Mouse (Mus musculus): ENCODE results near the gene Tlnrd1. TPM values are rescaled to one million over a fixed set of nuclear protein-coding genes. Genes with fewer than 3 reads are reported as not detected.

The Tlnrd1 gene
- total RNA-seq, 2 experiments from 2014 or later, result 16.8 to 18.1 TPM

GRCm38 (mm10) chr7:83884921-83885532 is 922 bp upstream of the Tlnrd1 start:
- DNase-seq (ENCODE audit: low spot score in 2 of 2), result no peak

DNA sequence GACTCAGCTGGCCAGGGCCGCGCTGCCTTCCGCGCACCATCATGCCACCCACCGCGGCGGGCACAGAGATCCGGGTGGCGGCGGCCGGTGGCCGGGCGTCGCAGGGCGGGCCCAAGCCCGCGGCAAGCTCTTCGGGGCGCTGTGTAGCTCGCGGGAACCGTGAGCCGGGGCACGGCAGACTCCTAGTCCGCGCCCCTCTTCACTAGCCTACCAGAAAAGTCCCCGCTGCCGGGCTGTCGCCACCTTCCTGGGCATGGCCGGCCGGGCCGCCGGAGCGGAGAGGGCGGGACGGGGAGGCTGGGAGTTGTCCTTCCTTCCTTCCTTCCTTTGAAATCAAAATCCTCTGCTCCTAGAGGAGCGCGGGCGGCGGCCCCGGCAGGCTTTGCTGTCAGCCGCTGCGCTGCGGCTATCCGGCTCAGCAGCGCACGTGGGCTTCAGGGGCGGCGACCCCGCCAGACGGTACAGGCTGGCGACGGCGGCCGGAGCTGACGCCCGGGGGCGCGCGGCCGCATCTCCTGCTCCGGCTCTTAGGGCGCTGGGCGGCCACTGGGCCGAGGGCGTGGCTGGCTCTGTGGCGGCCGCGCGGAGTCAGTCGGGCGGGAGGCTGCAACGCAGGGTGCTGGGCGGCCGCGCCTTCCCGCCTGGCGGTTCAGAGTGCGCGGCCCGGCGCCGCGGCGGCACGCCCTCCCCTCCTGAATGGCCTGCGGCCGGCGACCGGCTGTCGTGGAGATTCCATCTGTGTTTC is 657 bp downstream of the Tlnrd1 start:
- peak in 1 of 2 experiments; percentile 55 for DNase-seq (ENCODE audit: low spot score in 2 of 2)

DNA sequence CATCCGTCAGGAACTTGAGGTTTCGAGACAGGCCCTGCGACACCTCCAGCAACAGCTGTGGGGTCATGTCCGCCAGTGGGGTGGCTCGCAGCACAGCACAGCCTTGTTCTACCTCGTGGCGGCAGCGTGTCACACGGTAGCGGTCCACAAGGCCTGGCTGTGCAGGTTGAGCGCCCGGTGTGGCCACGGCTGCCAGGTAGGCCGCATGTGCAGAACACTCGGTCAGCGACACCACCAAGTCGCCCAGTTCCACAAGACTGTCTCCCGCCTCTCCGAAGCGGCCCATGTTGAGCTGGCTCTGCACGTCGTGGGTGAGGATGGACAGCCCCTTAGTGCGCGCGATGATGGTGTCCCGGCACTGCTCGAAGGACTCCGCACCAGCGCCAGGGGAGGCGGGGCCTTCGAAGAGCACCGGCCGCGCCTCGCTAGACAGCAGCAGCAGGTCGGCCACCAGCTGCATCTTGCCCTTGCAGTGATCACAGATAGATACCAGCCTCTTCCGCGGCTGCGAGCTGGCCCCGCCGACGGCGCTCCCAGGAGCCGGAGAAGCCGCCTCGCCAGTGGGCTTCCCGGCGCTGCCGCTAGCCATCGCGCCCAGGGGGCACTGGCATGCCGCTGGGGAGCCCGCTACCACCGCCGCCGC is 1.4 kb downstream of the Tlnrd1 start:
- peak; percentile 46 to 64 for DNase-seq (ENCODE audit: low spot score in 2 of 2)

DNA sequence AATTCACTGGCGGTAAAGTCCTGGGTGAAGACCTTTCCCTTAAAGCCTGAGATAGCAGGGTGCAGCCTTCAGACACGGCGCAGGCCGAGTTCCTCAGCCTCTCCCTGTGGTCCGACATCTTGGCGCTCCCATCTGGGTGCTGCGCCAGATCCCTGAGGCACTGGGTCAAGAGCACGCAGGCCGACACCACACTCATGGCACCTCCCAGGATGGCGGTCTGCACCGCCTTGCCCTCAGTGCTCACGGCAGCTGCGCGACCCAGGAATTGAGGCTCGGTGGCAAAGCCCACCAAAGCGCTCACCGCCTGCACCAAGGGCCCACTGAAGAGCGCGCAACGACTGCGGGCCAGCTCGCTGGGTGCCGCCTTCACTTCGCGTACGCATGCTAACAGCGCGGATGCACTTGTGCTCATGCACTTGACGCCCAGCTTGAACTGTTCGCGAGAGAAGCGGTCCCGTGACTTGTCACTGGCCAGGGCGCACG is 1.9 kb downstream of the Tlnrd1 start:
- no peak for DNase-seq (ENCODE audit: low spot score in 2 of 2)

DNA sequence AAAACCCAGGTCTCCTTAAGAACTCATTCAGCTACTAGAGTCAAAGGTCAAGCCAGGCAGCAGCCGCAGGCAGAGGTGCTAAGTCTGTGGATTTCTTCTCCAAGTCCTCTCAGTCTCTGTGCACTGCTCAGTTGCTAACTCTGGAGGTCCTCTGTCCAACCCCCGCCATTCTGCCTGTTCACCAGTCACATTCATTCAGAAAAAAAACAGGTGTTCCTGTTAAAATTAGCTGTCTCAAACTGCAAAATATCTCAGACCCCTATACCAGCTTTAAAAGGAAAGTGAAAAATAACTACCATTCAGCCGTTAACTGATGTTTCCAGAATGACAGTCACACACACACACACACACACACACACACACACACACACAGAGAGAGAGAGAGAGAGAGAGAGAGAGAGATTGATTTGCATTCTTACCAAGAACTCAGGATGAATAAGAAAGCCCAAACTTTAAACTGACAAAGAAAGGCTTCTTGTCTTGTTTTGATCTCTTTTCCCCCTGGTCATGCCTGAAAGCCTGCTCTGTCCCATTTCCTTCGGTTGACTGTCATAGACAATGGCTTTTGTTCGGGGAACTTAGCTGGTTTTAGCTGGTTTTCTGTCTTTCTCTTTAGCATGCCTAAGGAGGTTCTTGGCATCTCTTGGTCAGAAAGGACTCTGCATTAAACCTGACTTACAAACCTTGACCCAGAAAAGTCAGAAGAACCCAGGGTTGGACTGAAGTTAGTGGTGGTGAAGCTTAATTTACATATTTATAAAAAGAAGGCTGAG is 5.2 kb downstream of the Tlnrd1 start:
- peak in 1 of 2 experiments; percentile 29 for DNase-seq (ENCODE audit: low spot score in 2 of 2)

DNA sequence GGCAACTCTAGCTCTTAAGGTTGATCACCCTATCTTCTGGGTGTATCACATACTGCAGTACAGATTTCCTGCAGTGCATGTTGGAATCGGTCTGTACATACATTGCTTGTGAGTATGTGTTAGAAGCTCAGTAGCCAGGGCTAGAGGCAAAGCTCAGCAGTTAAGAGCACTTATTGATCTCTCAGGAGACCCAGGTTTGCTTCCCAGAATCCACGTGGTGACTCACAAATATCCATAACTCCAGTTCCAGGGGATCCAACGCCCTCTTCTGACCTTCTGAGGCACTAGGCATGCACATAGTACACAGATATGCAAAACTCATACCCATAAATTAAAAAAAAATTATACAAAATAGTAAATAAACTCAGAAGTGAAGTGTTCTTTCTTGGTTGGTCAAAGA is 7.0 kb downstream of the Tlnrd1 start:
- DNase-seq (ENCODE audit: low spot score in 2 of 2), result no peak

- DNase-seq (ENCODE audit: low spot score in 2 of 2), result no peak
Measured at GRCm38 (mm10) chr7:83869839-83870543, 14.1 kb downstream of the Tlnrd1 start.

- no peak for DNase-seq (ENCODE audit: low spot score in 2 of 2)
Measured at GRCm38 (mm10) chr7:83868200-83868599, 15.9 kb downstream of the Tlnrd1 start.

- DNase-seq (ENCODE audit: low spot score in 2 of 2), result no peak
Measured at GRCm38 (mm10) chr7:83863554-83863953, 20.6 kb downstream of the Tlnrd1 start.

GRCm38 (mm10) chr7:83859378-83860083 is 24.6 kb downstream of the Tlnrd1 start:
- no peak for DNase-seq (ENCODE audit: low spot score in 2 of 2)

- no peak for DNase-seq (ENCODE audit: low spot score in 2 of 2)
Measured at GRCm38 (mm10) chr7:83857921-83858320, 26.2 kb downstream of the Tlnrd1 start.

GRCm38 (mm10) chr7:83857208-83857488 is 27.0 kb downstream of the Tlnrd1 start:
- DNase-seq (ENCODE audit: low spot score in 2 of 2), result no peak

DNA sequence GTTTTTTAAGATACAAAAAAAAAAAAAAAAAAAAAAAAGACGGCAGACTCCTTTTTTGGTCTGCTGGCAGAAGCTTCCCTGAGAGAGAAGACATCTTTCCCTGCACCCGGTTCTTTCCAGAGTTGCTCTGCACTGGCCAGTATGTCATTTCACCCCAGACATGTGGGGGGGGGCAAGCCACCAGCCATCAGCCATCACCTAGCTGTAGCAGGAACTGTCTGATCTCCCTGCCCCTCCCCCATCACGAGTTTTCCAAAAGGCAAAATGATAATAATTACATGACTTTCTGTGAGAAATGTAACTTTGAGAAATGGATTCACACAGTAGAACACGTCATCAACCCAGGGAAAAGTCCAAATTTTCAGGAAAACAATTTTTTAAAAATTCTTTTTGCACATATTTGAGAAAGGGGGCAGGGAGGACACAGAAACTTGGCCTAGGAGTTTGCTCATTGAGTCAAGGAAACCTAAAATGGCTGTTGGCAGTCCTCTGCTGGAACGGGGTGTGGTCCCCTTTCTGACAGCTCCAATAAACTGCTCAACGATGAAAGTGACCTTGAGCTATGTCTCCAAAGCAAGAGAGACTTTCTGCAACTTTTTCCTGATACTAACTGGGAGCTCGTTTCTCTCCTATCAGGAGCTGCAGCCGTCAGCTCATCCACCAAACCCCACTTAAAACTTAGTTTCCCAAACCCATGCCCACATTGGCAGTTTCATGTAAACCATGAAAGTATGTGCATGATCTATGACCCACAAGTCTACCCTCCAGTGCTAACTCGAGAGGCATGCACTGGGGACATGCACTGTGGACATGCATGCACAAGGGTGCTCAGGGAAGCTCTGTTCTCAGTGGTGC is 27.5 kb downstream of the Tlnrd1 start:
- no peak for DNase-seq (ENCODE audit: low spot score in 2 of 2)

- DNase-seq (ENCODE audit: low spot score in 2 of 2), result no peak
Measured at GRCm38 (mm10) chr7:83855203-83855602, 28.9 kb downstream of the Tlnrd1 start.

DNA sequence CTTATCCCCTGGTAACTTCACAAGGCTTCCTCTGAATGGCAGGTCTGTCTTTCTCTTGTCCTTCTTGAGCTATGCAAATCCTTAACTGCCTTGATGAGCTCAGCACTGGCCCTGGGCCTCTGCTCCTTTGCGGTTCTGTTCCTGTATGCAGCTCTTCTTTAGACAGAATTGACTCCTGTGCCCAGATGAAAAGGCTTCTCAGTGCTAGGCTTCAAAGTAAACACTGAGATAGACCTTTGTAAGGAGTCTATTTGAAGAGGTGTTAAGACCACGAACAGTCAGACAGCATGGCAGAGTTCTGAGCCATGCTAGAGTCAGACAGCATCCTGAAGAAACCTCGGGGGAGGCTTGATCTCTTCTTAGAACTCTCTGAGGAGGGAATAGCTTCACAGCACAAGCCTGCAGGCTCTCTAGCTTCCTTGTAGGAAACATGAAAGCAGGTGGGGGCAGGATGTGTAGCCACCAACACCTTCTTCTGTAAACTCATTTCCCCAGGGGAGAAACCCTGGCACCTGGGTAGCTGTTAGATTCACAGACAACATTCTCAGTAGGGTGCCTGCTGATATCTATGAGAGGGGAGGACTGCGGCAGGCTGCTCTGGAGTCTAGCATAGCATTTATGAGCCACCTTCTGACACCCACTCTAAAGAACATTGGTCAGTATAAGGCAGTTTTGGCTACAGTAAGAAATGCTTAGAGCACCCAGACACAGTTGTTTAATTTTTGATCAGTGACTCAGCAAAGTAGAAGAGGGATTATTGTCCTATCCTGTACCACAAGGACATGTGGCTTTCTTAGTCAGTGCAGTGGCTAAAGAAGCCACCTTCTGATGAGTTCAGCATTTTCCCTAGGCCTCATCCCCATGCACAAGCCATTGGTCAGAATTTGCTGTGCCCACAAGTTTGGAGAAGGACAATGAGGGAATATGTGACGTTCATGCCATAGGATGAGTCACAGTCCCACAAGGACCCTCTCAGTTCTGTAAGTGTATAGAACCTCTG is 31.4 kb downstream of the Tlnrd1 start:
- no peak for DNase-seq (ENCODE audit: low spot score in 2 of 2)

DNA sequence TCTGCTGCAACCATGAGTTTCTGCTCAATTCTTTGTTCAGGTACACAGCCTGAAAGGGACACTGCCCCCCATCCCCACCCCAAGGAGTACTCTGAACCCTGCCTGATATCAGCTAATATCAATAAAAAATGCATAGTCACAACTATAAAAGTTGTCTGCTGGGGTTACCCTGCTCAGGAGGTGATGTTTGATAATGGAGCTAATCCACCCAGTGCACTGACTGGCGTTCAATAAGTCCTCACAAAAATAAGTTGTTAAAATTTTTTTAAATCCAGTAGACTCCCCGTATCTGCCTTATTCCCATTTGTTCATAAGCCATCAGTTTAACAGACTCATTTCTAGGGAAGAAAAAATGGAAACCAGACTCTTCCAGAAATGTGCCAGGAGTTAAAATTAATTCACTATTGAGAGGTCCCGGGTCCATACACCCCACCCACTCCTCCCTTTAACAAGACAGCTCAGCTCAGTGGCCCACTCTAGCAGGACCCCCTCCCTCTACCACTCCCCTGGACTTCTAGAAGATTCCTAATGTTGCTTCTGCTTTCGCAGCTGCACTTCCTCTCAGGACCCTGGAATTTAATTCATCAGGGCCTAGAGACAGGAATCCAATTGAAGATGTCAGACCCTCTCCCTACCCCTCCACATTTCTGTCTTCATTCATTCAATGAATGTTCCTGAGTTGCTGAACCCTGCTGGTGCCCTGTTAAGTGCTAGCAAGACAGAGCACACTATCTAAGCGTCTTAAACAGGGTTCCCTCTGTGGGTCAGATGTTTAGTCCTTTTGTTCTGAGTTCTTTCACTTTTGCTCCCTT is 32.3 kb downstream of the Tlnrd1 start:
- DNase-seq (ENCODE audit: low spot score in 2 of 2), result no peak
